Mouse (Mus musculus): ENCODE data around the gene Sardh. TPM values are rescaled to one million over a fixed set of nuclear protein-coding genes. Genes with fewer than 3 reads are reported as not detected.
A peak's percentile ranks its signal among the peaks of the same experiment; 100 is the strongest.

Gene Sardh
- polyA plus RNA-seq, 1 experiment from 2014 or later: 3.7 TPM

DNA sequence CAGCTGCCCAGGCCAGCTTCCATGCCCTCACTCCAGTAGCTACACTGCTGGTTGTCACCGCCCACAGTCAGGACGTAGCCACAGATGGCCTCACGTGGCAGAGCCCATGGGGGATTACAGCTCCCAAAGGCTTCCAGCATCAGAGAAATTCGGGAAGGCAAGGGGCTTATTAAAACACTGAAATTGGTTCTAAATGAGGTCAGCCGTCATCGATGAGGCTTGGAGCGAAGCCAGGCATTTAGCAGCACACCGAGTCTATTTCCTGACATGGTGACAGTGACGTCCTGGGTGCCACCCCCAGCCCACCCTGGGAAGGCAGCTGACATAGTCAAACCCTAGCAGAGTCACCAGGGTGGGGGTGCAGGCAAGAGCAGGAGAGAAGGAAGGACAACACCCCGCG, 85.5 kb downstream of the Sardh start:
- no peak overlapping the region for H3K4me2 ChIP-seq (replicated peaks)
- H3K4me3 ChIP-seq (replicated peaks): no peak overlapping the region
- WGBS: 62% methylated on average over 11 of the region's 11 CpGs
- ATAC-seq: 0 out of 2 replicates have a peak, but pooled peaks have one; percentile 45
- no peaks in the 10 kb centered on the region for H3K9me3 ChIP-seq
- H3K27ac ChIP-seq: no peak overlapping the region
- H3K27me3 ChIP-seq: no peaks in the 10 kb centered on the region
- H3K9ac ChIP-seq (replicated peaks): no peak overlapping the region
- no peaks in the 10 kb centered on the region for H3K36me3 ChIP-seq
- peaks cover 12% of the 10 kb centered on the region for H3K4me1 ChIP-seq (replicated peaks)

DNA sequence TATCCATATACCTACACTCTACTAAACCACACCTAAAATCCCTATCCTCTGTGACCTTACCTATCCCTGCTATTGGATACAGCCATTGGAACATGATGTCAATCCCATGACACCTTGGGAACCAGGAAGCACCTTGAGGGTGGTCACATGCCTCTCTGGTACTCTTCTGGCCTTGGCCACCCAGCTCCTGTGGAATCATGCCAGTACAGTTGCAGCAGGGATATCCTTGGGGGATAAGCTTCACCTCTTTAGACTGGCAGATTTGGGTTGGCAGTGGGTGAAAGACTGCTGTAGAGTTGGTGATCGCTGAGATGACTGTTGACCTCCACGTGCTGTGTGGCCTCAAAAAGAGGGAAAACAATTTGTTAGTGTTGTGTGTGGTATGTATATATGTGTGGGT, 86.6 kb downstream of the Sardh start:
- Histone ChIP-seq H3K36me3 (no peaks in the 10 kb centered on the region), H3K4me3 (replicated peaks) (no peak overlapping the region), H3K4me1 (replicated peaks) (peaks cover 12% of the 10 kb centered on the region), H3K9ac (replicated peaks) (no peak overlapping the region), H3K27ac (no peak overlapping the region), H3K4me2 (replicated peaks) (no peak overlapping the region), H3K27me3 (no peaks in the 10 kb centered on the region), H3K9me3 (no peaks in the 10 kb centered on the region)
- 85% methylated on average over 2 of the region's 2 CpGs for WGBS
- ATAC-seq: no peak

DNA sequence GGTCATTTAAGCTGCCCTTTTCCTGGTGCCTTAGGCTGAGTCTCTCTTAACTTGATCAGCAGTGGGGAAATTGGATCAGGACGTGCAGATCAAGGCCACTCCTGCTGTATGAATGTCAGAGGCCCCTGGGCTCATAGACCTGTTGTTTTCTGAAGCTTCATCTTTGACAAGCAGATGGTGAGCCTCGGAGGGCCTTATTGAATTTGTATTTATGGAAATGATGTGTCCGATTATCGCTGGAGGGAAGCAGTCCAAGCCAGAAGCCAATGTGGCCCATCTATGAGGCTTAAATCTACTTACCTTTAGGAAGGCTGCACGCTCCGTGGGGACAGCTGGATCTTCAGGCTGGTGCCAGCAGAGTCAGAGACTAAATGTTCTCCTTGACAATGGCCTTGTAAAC, 91.5 kb downstream of the Sardh start:
- H3K9me3 ChIP-seq: no peaks in the 10 kb centered on the region
- no peaks in the 10 kb centered on the region for H3K36me3 ChIP-seq
- peaks cover 16% of the 10 kb centered on the region for H3K4me1 ChIP-seq (replicated peaks)
- no peak overlapping the region for H3K9ac ChIP-seq (replicated peaks)
- no peak overlapping the region for H3K27ac ChIP-seq
- H3K4me2 ChIP-seq (replicated peaks): no peak overlapping the region
- H3K4me3 ChIP-seq (replicated peaks): no peak overlapping the region
- ATAC-seq: no peak
- H3K27me3 ChIP-seq: no peaks in the 10 kb centered on the region
- 48% methylated on average over 6 of the region's 6 CpGs for WGBS

DNA sequence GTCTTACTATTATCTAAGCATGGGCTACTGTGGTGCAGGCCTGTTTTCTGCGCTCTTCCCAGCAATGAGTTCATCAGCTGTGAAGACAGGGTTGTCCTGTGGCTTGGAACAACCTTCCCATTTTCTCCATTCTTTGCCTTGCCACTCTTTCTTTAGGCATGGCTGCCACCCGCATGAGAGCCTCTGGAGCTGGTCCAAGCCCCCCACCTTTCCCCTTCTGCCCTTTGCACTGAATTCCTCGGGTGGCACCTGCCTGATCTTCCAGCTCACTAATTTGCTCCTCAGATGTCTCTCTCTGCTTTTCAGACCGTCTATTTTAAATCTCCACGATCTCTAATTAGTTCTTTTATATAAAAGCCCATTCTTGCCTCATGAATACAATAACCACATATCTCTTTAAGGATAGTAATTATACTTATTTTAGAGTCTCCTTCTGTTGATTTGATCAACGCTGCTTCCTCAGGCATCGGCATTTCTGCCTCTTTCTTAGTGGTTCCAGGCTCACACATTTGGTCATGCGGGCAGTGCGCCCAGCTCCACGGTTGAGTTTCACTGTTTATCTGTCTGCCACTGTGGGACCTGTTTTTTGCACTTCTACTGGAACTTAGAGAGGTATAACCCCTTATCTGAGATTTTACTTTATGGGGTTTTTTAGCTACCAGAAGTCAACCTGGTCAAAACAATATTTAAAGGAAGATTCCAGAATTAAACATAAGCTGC, 93.5 kb downstream of the Sardh start:
- no peaks in the 10 kb centered on the region for H3K9me3 ChIP-seq
- no peak for ATAC-seq

DNA sequence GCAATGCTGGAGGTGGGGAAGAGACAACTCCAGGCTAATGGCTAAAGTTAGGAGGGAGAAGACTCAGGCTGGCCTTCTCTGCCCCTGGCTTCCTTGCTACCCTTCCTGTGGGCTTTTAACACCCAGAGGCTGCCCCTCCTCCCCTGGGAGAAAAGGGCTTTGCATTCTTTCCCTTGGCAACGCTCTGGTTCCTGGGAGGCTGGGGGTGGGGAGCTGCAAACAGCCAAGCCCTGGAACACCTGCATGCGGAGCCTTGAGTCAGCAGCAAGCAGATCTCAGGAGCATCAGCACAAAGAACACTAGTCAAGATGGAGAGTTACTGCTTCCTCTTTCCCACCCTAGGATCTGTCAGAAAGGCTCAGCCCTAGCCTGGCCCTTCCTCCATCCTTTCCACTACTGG, 98.7 kb downstream of the Sardh start:
- 0 out of 2 replicates have a peak overlapping the region, but pooled peaks have one; percentile 1 for H3K9ac ChIP-seq (replicated peaks)
- H3K4me3 ChIP-seq (replicated peaks): no peak overlapping the region
- ATAC-seq: no peak
- H3K36me3 ChIP-seq: no peaks in the 10 kb centered on the region
- 22% methylated on average over 1 of the region's 2 CpGs for WGBS
- H3K9me3 ChIP-seq: no peaks in the 10 kb centered on the region
- 0 out of 2 replicates have a peak, but pooled peaks cover 6% of the 10 kb centered on the region for H3K27me3 ChIP-seq
- H3K4me2 ChIP-seq (replicated peaks): no peak overlapping the region
- peaks cover 24% of the 10 kb centered on the region for H3K4me1 ChIP-seq (replicated peaks)
- no peak overlapping the region for H3K27ac ChIP-seq

More for the DNA sequence above, 93.5 kb downstream of the Sardh start:
- Histone ChIP-seq H3K4me2 (replicated peaks) (no peak overlapping the region), H3K36me3 (no peaks in the 10 kb centered on the region), H3K4me1 (replicated peaks) (peaks cover 19% of the 10 kb centered on the region), H3K4me3 (replicated peaks) (no peak overlapping the region), H3K27me3 (no peaks in the 10 kb centered on the region), H3K27ac (no peak overlapping the region), H3K9ac (replicated peaks) (no peak overlapping the region)
- 75% methylated on average over 10 of the region's 10 CpGs for WGBS

DNA sequence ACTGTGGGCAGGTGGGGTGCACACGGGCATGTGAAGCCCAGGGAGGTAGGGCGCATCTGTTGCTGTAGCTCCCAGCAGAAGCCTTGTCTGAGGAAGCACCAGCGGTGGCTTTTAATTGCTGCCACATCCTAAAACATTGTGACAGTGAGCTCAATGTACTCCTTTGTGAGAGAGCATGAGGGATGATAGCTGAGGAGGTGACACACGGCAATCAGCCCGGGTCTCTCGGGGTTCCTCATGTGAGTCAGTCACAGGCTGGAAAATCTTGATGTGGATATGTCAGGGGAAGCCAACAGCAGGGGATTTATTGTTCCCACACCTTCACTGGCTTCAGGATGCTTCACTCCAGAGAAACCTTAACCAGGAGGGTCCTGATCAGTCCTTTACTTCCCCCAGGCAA, 101.3 kb downstream of the Sardh start:
- no peak for ATAC-seq
- H3K9ac ChIP-seq (replicated peaks): no peak overlapping the region

DNA sequence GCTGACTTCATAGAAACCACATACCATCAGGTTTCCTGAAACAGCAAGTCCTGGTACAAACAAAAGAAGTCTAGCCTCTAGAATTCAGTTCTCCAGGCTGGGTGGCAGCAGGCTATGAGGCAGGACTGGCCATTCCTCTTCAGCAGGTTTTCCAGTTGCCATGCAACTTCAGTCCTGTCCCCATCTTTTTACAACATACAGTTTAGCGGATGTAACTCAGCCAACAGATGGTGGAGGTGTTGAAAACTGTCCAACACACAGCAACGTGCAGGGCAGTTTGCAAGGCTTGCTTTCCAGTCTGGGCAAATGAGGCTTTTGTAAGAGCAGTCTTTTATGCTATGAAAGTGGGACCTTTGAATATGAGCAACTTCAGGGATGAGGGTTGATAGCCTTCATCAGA, 103.2 kb downstream of the Sardh start:
- no peaks in the 10 kb centered on the region for H3K9me3 ChIP-seq
- no peak overlapping the region for H3K4me3 ChIP-seq (replicated peaks)
- H3K4me2 ChIP-seq (replicated peaks): no peak overlapping the region
- H3K27ac ChIP-seq: no peak overlapping the region
- H3K36me3 ChIP-seq: no peaks in the 10 kb centered on the region
- no peak for ATAC-seq
- no peak overlapping the region for H3K9ac ChIP-seq (replicated peaks)
- WGBS: 83% methylated on average over 2 of the region's 2 CpGs
- peaks cover 27% of the 10 kb centered on the region for H3K4me1 ChIP-seq (replicated peaks)
- peaks cover 40% of the 10 kb centered on the region for H3K27me3 ChIP-seq

More for the DNA sequence above, 101.3 kb downstream of the Sardh start:
- 79% methylated on average over 6 of the region's 6 CpGs for WGBS
- Histone ChIP-seq H3K27me3 (peaks cover 22% of the 10 kb centered on the region), H3K9me3 (no peaks in the 10 kb centered on the region), H3K4me1 (replicated peaks) (peaks cover 25% of the 10 kb centered on the region), H3K36me3 (no peaks in the 10 kb centered on the region), H3K4me3 (replicated peaks) (no peak overlapping the region), H3K4me2 (replicated peaks) (no peak overlapping the region), H3K27ac (no peak overlapping the region)

DNA sequence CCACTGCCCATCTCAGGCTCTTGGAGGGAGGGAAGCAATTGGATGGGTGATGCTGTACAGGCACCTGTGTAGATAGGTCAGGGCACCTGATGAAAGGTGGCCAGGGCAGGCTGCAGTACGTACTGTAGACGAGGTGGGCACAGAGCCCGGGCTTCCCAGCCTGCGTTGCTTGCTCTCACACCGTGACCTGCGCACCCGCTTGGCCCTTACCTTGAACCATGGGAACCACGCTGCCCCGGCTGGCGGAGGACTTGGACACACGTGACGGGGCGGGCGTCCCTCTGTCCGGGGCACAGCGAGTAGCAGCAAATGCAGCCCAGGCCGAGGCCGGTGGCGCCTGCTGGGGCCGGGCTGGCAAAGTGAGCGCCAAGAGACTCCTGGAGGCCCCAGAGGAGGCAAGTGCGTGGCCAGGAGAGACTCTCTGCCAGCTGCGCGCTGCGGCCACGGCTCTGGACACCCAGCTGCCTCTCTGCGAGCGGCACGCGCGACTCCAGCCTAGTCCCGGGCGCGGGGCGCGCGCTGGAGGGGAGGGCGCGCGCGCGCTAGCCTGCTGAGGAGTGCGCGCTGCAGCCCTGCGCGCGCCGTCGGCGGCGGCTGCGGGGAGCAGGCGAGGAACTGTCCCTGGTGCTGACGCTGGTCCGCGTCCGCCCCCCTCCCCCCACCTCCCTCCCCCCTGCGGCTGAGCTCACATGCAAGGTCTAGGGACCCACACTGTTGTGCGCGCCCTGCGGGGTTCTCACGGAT, 106.0 kb downstream of the Sardh start, which contains the start of gene Fam163b:
TSS of gene Fam163b (minus strand) at position 542 of the 744 bp plus-strand sequence.
- WGBS: 1% methylated on average over 62 of the region's 62 CpGs
- ATAC-seq: peak; percentile 82

More for the DNA sequence above, 106.0 kb downstream of the Sardh start, which contains the start of gene Fam163b:
- Histone ChIP-seq H3K4me3 (replicated peaks) (peak within 1 kb of the TSS; percentile 44), H3K27me3 (peaks cover 39% of the 10 kb centered on the region), H3K36me3 (no peaks in the 10 kb centered on the region), H3K4me1 (replicated peaks) (peaks cover 11% of the 10 kb centered on the region), H3K9ac (replicated peaks) (peak within 1 kb of the TSS; percentile 61; the same call in 1 of the 2 replicates), H3K4me2 (replicated peaks) (peak within 1 kb of the TSS; percentile 75), H3K9me3 (no peaks in the 10 kb centered on the region), H3K27ac (no peak within 1 kb of the TSS; the same call in 1 of the 2 replicates)

Other genes starting within 250 kb of the Sardh start
- gene Cacfd1, start 238.4 kb downstream of the Sardh start, polyA plus RNA-seq (2015; fragmentation: Nextera tagmentation; extraction: Ambion mirVana): 130 and 132 TPM in 2 replicates
- 3.6 and 3.8 TPM in 2 replicates for gene Slc2a6, start 220.3 kb downstream of the Sardh start, polyA plus RNA-seq (2015; fragmentation: Nextera tagmentation; extraction: Ambion mirVana)
- not detected in 2 replicates for gene Mymk, start 176.2 kb downstream of the Sardh start, polyA plus RNA-seq (2015; fragmentation: Nextera tagmentation; extraction: Ambion mirVana)
- gene Adamtsl2, start 169.0 kb downstream of the Sardh start, polyA plus RNA-seq (2015; fragmentation: Nextera tagmentation; extraction: Ambion mirVana): 6.0 and 6.9 TPM in 2 replicates
- 0.68 and 1.1 TPM in 2 replicates for gene Fam163b, start 105.8 kb downstream of the Sardh start, polyA plus RNA-seq (2015; fragmentation: Nextera tagmentation; extraction: Ambion mirVana)
- gene Dbh, start 83.1 kb downstream of the Sardh start, polyA plus RNA-seq (2015; fragmentation: Nextera tagmentation; extraction: Ambion mirVana): 0.19 and 0.82 TPM in 2 replicates
- gene Vav2, start 178.7 kb upstream of the Sardh start, polyA plus RNA-seq (2015; fragmentation: Nextera tagmentation; extraction: Ambion mirVana): 12.7 and 15.4 TPM in 2 replicates
- gene Brd3os, start 194.0 kb upstream of the Sardh start, polyA plus RNA-seq (2015; fragmentation: Nextera tagmentation; extraction: Ambion mirVana): 27.9 and 29.0 TPM in 2 replicates